Mouse (Mus musculus) B cell, adult 2 months (primary cell): ENCODE measurements around the gene Ms4a4d.
A peak's percentile ranks its signal among the peaks of the same experiment; 100 is the strongest.

ENCODE experiments used
- DNase-seq, 2 experiments: peaks; one replicate each; pipeline ENCODE4 v3.0.0; 2022

The Ms4a4d gene

GRCm38 (mm10) chr19:11589205-11589604 lies 52.6 kb downstream of the Ms4a4d start:
- DNase-seq, result peak; percentile 27 to 36

- DNase-seq, result no peak
Measured at GRCm38 (mm10) chr19:11589891-11590449, 53.4 kb downstream of the Ms4a4d start.

GRCm38 (mm10) chr19:11601349-11601748 lies 64.7 kb downstream of the Ms4a4d start:
- DNase-seq, result no peak

- peak; percentile 62 to 63 for DNase-seq
Measured at GRCm38 (mm10) chr19:11602026-11602425, 65.4 kb downstream of the Ms4a4d start.

GRCm38 (mm10) chr19:11604603-11605002 lies 68.0 kb downstream of the Ms4a4d start, which contains the start of gene Ms4a6d:
Gene Ms4a6d, minus strand, starts transcription at chr19:11604849.
- no peak for DNase-seq
